Mouse (Mus musculus) kidney, postnatal 0 days (tissue): ENCODE measurements around the gene Sgms2. TPM values are rescaled to one million over a fixed set of nuclear protein-coding genes. Genes with fewer than 3 reads are reported as not detected.

Source experiments
- ATAC-seq: fragments of 200-750 bp; cut with Nextera tagmentation; replicated peaks from 2 replicates; pipeline ENCODE4 v1.8.0; 2017; ENCODE audit warnings: low read depth, moderate number of reproducible peaks, moderate TSS enrichment, moderate library complexity; ENCODE audit not compliant: low FRiP score
- DNase-seq: peaks from one replicate; pipeline ENCODE4 v3.0.0-alpha.2; 2016; ENCODE audit warnings: low spot score
- H3K27ac ChIP-seq: fragments of 300-500 bp; sonication (generic); 2 replicates; pipeline ENCODE4 v1.5.1; 2014; ENCODE audit warnings: mild to moderate bottlenecking
- H3K27me3 ChIP-seq: fragments of 300-500 bp; sonication (generic); 2 replicates; pipeline ENCODE4 v1.6.1; 2014; ENCODE audit warnings: low read length, mixed read lengths; ENCODE audit not compliant: insufficient read depth
- H3K36me3 ChIP-seq: fragments of 300-500 bp; sonication (generic); 2 replicates; pipeline ENCODE4 v1.6.1; 2014; ENCODE audit warnings: low read length, mixed read lengths; ENCODE audit not compliant: insufficient read depth
- H3K4me1 ChIP-seq: fragments of 300-500 bp; sonication (generic); replicated peaks from 2 replicates; pipeline ENCODE4 v1.6.1; 2014; ENCODE audit warnings: antibody characterized with exemption, low read length, mixed read lengths; ENCODE audit not compliant: insufficient read depth
- H3K4me2 ChIP-seq: fragments of 300-500 bp; sonication (generic); 2 replicates; pipeline ENCODE4 v1.6.1; 2014; ENCODE audit warnings: mild to moderate bottlenecking, low read length, moderate library complexity, mixed read lengths
- H3K4me3 ChIP-seq: fragments of 300-500 bp; sonication (generic); replicated peaks from 2 replicates; pipeline ENCODE4 v1.5.1; 2014; ENCODE audit warnings: low read depth, low read length
- H3K9ac ChIP-seq: fragments of 300-500 bp; sonication (generic); 2 replicates; pipeline ENCODE4 v1.6.1; 2014; ENCODE audit warnings: low read depth, low read length
- H3K9me3 ChIP-seq: fragments of 300-500 bp; sonication (generic); replicated peaks from 2 replicates; pipeline ENCODE4 v1.6.1; 2016; ENCODE audit warnings: low read length, inconsistent platforms, mixed read lengths
- CTCF ChIP-seq: IDR thresholded peaks from 2 replicates; pipeline ENCODE4 v1.5.1; 2016; ENCODE audit warnings: antibody characterized with exemption, low read depth, mild to moderate bottlenecking, moderate library complexity
- WGBS: fragments of 180-500 bp; shearing (Covaris S2); extraction: QIAGEN DNeasy Blood & Tissue Kit; methylation state at CpG from one replicate; pipeline ENCODE4 v1.1.7; 2014; 5-methylcytosine and 5-hydroxymethylcytosine counted together
- polyA plus RNA-seq: library from polyadenylated mRNA; unstranded; fragments of >200 nt; fragmentation: Nextera tagmentation; extraction: Ambion mirVana; gene quantifications from 2 replicates; pipeline ENCODE4 v1.2.1, GENCODE M21; 2015

Sgms2 gene
- polyA plus RNA-seq, 1 experiment from 2014 or later = 25.4 TPM

- peak; percentile 62 for DNase-seq
- no peak for TF ChIP-seq CTCF
- peak overlapping the region; percentile 77 for H3K4me3 ChIP-seq
- H3K9me3 ChIP-seq = no peaks in the 10 kb centered on the region
- no peaks in the 10 kb centered on the region for H3K36me3 ChIP-seq
- H3K27me3 ChIP-seq = no peaks in the 10 kb centered on the region
- peak overlapping the region; percentile 81 for H3K9ac ChIP-seq
- 0% methylated on average over 30 of the region's 36 CpGs for WGBS
- peak overlapping the region; percentile 90 for H3K4me2 ChIP-seq
- peak overlapping the region; percentile 91 for H3K27ac ChIP-seq
- peaks cover 11% of the 10 kb centered on the region; the same call in 1 of the 2 replicates for H3K4me1 ChIP-seq
- peak; percentile 84 for ATAC-seq
Observed at GRCm38 (mm10) chr3:131489657-131490142, 1.5 kb downstream of the Sgms2 start.

- TF ChIP-seq CTCF = no peak
- no peaks in the 10 kb centered on the region for H3K27me3 ChIP-seq
- peak overlapping the region; percentile 81; the same call in 1 of the 2 replicates for H3K9ac ChIP-seq
- no peaks in the 10 kb centered on the region for H3K36me3 ChIP-seq
- peak overlapping the region; percentile 90 for H3K4me2 ChIP-seq
- no peaks in the 10 kb centered on the region for H3K9me3 ChIP-seq
- WGBS = 22% methylated on average over 5 of the region's 5 CpGs
- peak overlapping the region; percentile 77 for H3K4me3 ChIP-seq
- peak overlapping the region; percentile 91 for H3K27ac ChIP-seq
- ATAC-seq (no peak), DNase-seq (no peak)
- peaks cover 9% of the 10 kb centered on the region; the same call in 1 of the 2 replicates for H3K4me1 ChIP-seq
Observed at GRCm38 (mm10) chr3:131488969-131489368, 2.2 kb downstream of the Sgms2 start.

GRCm38 (mm10) chr3:131488403-131488802, 2.8 kb downstream of the Sgms2 start:
- Histone ChIP-seq H3K27me3 (no peaks in the 10 kb centered on the region), H3K9me3 (no peaks in the 10 kb centered on the region), H3K4me2 (peak overlapping the region; percentile 90; the same call in 1 of the 2 replicates), H3K27ac (peak overlapping the region; percentile 31; the same call in 1 of the 2 replicates), H3K9ac (no peak overlapping the region), H3K4me3 (no peak overlapping the region), H3K4me1 (0 out of 2 replicates have a peak, but pooled peaks cover 7% of the 10 kb centered on the region), H3K36me3 (no peaks in the 10 kb centered on the region)
- WGBS = 46% methylated on average over 9 of the region's 9 CpGs
- no peak for DNase-seq
- peak; percentile 33; the same call in 1 of the 2 replicates for ATAC-seq
- no peak for TF ChIP-seq CTCF

- no peak overlapping the region for H3K4me3 ChIP-seq
- 0 out of 2 replicates have a peak, but pooled peaks cover under 1% of the 10 kb centered on the region for H3K4me1 ChIP-seq
- H3K27me3 ChIP-seq = no peaks in the 10 kb centered on the region
- TF ChIP-seq CTCF = no peak
- H3K36me3 ChIP-seq = 0 out of 2 replicates have a peak, but pooled peaks cover 3% of the 10 kb centered on the region
- no peak overlapping the region for H3K9ac ChIP-seq
- DNase-seq = no peak
- no peak overlapping the region for H3K4me2 ChIP-seq
- no peak overlapping the region for H3K27ac ChIP-seq
- H3K9me3 ChIP-seq = no peaks in the 10 kb centered on the region
- whole genome bisulfite sequencing = 55% methylated on average over 5 of the region's 5 CpGs
- no peak for ATAC-seq
Observed at GRCm38 (mm10) chr3:131485388-131485787, 5.8 kb downstream of the Sgms2 start.

GRCm38 (mm10) chr3:131483650-131484049, 7.6 kb downstream of the Sgms2 start:
- ATAC-seq = no peak
- Histone ChIP-seq H3K9ac (no peak overlapping the region), H3K27me3 (no peaks in the 10 kb centered on the region), H3K4me3 (no peak overlapping the region), H3K27ac (0 out of 2 replicates have a peak overlapping the region, but pooled peaks have one; percentile 9), H3K4me1 (no peaks in the 10 kb centered on the region), H3K36me3 (0 out of 2 replicates have a peak, but pooled peaks cover 3% of the 10 kb centered on the region), H3K9me3 (no peaks in the 10 kb centered on the region), H3K4me2 (no peak overlapping the region)
- TF ChIP-seq CTCF = no peak
- 59% methylated on average over 7 of the region's 7 CpGs for WGBS
- DNase-seq = no peak

- H3K27ac ChIP-seq = no peak overlapping the region
- no peak overlapping the region for H3K9ac ChIP-seq
- H3K27me3 ChIP-seq = no peaks in the 10 kb centered on the region
- H3K4me3 ChIP-seq = no peak overlapping the region
- WGBS = 42% methylated on average over 17 of the region's 17 CpGs
- 0 out of 2 replicates have a peak, but pooled peaks cover 3% of the 10 kb centered on the region for H3K36me3 ChIP-seq
- DNase-seq (no peak), ATAC-seq (no peak)
- no peaks in the 10 kb centered on the region for H3K9me3 ChIP-seq
- TF ChIP-seq CTCF = no peak
- H3K4me2 ChIP-seq = peak overlapping the region; percentile 9; the same call in 1 of the 2 replicates
- H3K4me1 ChIP-seq = no peaks in the 10 kb centered on the region
Observed at GRCm38 (mm10) chr3:131481976-131482712, 9.1 kb downstream of the Sgms2 start.
